Mouse (Mus musculus) testis, adult 2 months (tissue): ENCODE results near the gene Otud7a.

Source experiments
- CTCF ChIP-seq: fragments of 200-500 bp; IDR thresholded peaks from 2 replicates; pipeline ENCODE4 v1.5.1; 2012; ENCODE audit warnings: low read depth, mild to moderate bottlenecking, inconsistent platforms, low read length, moderate library complexity; ENCODE audit not compliant: control insufficient read depth, insufficient read depth, insufficient replicate concordance
- POLR2A ChIP-seq: fragments of 200-500 bp; IDR thresholded peaks from 2 replicates; pipeline ENCODE4 v1.6.1; 2012; ENCODE audit warnings: low read depth, mild to moderate bottlenecking, inconsistent platforms, low read length, moderate library complexity; ENCODE audit not compliant: control insufficient read depth

DNA sequence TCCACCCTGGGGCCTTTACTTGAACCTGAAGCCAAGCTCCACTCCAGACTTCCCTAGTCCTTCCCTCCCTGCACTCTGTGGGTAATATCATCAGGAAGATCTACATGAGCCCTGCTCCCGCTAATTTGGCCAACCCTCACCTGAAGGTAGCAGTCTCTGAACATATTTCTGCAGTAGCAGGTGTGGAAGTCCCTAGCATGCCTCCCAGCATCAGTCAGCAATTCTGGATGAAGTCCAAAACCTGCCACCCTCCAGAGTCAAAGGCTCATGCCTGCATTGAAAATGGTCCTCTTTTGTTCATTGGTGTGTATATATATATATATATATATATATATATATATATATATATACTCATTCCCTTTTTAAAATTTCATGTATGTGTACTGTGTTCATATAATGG is 202.6 kb downstream of the Otud7a start:
- TF ChIP-seq CTCF (no peak), POLR2A (no peak)
